Mouse (Mus musculus): ENCODE measurements around the gene Eng.

Gene Eng

DNA sequence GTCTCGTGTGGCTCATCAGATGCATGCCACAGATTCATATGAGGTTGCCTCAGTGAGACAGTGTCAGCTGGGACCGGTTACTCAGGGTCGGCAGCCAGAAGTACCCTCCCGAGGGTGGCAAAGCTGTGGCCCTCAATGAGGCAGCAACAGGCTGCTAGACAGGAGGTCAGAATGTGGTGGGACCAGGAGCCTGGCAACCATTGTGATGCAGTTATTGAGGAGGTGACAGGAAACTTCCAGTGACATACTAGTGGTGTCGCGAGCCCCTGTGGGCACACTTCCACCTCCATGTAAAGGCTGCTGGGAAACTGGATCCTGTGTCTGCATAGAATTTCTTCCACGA, 24.9 kb upstream of the Eng start, which contains the start of gene Ak1:
Gene Ak1 (plus strand): TSS at position 242 of the 343 bp plus-strand sequence.
- no peak for DNase-seq (ENCODE audit: low read depth, low spot score)

DNA sequence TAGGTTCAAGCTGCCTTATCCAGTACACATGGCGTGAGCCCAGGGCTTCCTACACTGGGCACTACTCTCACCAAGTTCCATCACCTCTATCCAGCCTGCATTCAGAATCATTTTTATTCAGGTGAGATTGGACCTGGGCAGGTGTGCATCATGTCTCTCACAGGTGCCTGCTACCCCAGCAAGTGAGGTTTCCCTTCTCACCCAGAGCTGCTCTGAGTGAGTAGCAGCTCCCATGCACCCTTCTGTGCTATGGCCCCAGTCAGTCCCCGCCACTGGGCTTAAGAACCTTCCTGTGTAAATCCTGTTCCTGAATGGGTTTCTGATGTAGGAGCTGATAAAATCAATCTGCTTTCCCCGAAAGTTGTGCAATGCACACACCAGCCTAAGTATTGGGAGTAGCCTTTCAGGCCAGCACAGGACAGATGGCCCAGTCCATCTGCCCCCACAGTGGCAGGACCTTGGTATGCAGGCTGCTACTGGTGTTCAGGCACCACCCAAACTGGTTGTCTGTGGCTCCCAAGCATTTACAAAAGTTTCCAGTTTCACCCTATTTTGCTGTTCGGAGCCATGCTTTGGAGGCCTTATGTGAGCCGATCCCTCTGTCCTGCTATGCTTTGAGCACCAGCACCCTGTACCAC, 22.2 kb upstream of the Eng start:
- DNase-seq (ENCODE audit: low read depth, low spot score), result no peak

DNA sequence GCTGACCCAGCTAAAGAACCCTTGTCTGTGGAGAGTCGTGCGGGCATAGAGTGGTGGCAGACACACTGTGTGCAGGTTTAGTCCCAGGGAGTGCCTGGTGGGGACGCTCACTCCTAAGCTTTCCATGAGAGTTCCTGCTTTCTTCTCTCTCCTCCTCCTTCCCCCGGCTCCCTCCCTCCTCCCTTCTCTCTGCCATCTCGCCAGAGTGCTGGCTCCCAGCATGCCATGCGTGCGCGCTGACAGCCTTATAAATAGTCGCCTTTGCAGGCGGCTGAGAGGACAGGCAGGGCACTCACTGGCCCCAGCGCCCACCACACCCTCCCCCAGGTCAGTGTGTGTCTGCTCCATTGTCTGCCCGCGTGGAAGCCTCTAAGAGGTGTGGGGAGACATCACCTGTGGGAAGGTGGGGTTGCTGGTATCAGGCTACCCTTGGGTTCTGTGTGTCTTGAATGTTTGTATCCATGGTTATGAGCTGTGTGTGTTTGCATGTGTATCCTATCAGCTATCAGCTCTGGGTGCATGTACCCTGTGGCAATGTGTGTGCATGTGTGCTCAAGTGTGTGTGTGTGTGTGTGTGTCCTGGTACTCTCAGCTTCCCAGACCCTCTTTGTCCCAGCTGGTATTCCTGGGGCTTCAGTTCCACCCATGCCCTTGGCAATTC, 21.1 kb upstream of the Eng start:
- peak; percentile 91 for DNase-seq (ENCODE audit: low read depth, low spot score)

DNA sequence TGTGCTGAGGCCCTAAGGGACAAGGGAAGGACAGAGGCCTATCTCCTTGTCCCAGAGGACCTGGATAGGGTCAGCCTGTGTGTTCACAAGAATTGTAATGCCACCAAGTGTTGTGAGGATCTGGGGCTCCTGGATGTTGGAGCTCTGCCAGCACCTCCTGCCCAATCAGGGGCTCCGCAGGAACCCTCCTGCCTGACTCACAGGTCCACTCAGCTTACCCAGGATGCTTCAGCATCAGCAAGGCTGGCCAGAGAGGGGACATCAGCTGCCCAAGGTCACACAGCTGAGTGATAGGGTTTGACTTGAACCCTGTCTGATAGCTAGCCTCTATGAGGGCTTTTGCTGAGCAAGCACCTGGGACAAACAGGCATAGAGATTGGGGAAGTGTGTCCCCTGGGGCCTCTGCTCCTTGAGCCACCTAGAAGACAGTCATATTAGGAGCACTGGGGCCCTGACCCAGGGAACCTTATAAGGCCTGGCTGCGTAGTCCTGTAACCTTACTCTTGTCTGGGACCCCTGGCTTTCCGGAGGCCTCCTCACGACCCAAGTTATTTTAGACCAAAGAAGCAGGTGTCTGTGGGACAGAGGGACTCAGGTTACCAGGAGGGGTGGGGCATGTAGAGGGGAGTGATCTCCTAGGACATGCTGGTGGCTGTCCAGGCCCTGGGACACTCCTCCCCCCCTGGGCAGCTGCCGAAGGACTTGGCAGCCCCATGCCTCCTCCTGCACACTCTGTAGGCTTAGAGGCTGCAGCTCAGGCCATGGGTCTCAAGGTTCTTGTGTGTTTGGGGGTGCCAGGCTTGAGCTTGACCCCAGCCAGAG, 20.3 kb upstream of the Eng start:
- peak; percentile 66 for DNase-seq (ENCODE audit: low read depth, low spot score)

DNA sequence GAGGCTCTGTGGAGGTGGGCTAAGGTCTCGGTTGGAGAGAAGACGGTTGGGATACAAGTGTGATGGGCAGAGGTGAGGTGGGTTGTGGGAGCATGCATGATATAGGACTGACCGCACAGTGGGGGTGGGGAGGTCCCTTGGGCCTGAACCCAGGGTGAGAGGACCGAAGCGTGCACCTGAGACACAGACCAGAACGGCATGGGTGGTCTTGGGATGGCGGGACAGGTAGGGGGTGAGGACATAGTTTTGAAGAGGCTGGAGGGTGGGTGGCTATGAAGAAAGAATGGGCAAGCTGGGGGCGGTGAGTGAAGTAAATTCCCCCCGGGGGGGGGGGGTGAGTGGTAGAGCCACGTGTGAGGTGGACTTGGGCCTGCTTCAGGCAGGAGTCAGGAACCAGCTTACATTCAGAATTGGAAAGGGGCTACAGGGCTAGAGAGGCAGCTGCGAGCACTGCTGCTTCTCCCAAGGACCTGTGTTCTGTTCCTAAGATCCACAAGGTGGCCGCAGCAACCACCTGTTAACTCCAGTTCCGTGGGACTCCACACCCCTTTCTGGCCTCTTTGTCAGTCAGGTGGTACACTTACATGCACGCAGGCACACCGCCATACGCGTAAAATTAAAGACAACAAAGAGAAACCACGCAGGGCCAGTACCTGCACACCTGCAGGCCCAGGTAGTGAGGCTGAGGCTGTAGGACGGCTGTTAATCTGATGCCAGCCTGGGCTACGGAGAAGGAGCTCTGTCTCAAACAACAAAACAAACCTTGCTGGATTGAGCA, 18.9 kb upstream of the Eng start:
- DNase-seq (ENCODE audit: low read depth, low spot score), result no peak

DNA sequence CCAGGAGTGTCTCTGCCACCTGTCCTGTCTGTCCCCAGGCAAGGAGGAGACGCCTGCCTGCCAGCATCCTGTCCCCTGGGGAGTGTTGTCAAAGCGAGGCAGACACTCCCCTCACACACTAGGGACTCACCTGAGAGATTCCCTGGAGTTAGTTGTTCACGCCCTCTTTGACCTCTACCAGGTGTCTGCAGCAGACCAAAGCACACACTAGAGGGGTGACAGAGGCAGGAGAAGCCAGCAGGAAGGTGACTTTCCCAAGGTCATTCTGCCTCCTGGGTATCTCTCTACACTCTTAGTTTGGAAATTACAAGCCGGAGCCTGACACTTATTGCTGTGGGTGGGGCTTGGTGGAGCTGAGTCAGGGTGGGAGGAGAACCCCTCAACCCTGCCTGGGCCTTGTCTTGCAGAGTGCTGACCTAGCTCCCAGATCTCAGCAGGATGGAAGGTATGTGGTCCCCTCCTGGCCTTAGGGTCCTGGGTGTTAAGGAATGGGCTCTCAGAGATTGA, 18.3 kb upstream of the Eng start:
- no peak for DNase-seq (ENCODE audit: low read depth, low spot score)

DNA sequence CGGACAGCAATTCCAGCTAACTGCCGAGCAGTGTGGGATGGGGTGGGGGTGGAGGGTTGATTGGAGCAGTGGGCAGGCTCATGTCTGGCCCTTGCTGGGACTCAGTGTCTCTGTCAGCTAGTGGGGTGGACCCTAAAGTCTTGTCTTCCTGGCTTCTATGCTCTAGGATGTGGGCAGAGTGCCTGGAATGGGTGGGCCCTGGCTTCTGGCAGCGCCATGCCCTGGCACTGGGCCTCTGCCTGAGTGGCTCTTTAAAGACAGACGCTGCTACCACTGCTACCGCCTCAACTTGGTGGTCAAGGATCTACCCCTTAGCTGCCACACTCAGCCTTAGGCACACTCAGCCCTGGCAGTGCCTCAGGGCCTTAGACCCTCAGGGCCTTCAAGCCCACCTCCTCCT, 17.7 kb upstream of the Eng start:
- DNase-seq (ENCODE audit: low read depth, low spot score), result no peak

DNA sequence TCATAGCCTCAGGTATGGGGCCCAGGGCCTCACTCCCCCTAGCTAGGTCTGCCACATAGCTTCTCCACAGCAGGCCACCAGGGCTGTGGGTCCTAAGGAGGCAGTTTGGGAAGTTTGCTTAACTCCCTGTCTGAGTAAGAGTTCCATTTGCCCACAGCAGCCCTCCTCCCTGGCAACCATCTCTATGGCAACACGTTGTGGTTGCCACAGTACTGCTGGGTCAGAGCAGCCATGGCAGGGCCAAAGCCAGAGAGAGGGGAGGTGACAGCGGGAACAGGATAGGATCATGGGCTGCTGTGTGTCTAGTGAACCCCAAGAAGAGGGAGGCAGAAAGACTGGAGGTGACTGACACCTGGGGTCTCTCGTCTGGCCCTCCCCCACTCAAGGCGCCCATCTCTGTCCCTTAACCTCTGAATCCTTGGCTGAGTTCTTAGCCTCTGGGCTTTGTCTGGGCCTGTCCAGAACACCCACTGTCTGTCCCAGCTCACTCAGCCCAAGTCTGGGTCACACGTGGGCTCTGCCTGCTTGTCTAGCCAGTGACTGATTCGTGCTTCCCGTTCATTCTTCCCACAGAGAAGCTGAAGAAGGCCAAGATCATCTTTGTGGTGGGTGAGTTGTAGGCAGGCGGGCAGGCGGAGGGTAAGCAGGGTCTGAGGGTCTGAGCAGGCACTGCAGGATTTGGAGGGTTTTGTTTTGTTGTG, 17.0 kb upstream of the Eng start:
- DNase-seq (ENCODE audit: low read depth, low spot score), result no peak

DNA sequence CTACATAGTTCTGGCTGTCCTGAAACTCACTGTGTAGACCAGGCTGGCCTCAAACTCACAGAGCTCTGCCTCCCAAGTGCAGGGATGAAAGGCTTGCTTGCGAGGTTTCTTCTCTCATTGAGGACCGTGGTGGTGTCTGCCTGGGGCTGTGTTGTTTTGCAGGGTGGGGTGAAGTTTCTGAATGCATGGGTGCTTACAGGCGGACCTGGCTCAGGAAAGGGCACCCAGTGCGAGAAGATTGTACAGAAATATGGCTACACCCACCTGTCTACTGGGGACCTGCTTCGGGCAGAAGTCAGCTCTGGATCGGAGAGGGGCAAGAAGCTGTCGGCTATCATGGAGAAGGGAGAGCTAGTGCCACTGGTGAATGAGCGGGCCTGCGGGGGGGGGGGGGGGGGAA, 16.4 kb upstream of the Eng start:
- DNase-seq (ENCODE audit: low read depth, low spot score), result no peak

DNA sequence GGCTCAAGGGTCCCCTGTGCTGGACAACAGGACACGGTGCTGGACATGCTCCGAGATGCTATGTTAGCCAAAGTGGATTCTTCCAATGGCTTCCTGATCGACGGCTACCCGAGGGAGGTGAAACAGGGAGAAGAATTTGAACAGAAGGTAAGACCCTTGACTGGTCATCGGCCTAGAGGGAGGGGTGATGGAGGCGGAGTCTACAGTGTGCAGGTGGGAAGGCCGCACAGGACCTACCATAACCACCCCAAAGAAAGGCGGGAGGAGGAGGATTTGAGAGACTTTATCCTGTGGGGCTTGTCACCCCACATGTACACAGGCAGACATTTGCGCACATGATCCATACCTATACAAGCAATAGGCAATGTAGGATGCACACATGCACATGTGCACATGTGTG, 15.3 kb upstream of the Eng start:
- no peak for DNase-seq (ENCODE audit: low read depth, low spot score)

DNA sequence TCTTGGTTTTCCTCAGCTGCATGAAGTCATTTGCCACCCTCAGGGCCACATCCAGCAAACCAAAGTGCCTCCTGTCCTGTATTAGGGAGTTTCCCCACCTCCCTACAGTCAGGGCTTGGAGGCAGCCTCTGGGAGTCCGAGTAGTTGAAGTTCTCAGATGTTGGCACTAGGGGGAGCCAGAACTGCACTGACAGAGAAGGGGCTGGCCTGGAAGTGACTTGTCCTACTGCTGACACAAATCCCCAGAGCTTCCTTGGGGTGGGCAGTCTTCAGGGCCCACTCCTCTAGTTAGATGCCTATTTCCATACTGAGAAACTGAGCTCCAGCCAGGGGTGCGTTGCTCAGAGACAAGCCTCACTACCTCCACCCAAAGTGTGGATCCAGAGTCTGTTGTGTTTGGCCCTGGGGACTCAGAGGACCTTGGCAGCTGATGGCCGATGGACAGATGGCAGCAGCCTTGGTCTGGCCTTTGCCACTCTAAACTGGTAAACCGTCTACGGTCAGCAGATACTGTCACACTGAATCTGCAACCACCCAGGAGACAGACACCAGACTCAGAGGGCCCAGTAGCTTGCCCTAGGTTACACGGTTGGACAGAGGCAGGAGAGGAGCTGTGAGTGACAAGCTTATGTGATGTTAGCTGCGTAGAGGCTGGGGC, 14.5 kb upstream of the Eng start:
- DNase-seq (ENCODE audit: low read depth, low spot score), result no peak

DNA sequence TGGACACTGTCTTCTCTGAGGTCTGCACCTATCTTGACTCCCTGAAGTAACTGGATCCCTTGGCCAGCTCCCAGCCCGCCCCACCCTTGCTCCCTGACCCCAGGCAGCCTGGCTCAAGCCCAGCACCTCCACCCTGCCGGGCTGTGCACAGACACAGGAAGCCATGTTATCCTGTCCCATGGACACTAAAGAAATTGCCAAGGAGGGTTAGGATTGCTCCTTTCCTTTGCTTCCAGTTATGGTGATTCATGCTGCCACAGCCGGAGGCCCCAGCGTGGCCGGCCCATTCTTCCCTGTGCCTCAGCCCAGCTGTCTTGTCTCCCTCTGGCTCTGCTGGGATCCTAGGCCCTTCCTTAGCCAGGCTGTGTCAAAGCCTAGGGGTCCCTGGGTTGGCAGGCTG, 12.7 kb upstream of the Eng start:
- no peak for DNase-seq (ENCODE audit: low read depth, low spot score)

DNA sequence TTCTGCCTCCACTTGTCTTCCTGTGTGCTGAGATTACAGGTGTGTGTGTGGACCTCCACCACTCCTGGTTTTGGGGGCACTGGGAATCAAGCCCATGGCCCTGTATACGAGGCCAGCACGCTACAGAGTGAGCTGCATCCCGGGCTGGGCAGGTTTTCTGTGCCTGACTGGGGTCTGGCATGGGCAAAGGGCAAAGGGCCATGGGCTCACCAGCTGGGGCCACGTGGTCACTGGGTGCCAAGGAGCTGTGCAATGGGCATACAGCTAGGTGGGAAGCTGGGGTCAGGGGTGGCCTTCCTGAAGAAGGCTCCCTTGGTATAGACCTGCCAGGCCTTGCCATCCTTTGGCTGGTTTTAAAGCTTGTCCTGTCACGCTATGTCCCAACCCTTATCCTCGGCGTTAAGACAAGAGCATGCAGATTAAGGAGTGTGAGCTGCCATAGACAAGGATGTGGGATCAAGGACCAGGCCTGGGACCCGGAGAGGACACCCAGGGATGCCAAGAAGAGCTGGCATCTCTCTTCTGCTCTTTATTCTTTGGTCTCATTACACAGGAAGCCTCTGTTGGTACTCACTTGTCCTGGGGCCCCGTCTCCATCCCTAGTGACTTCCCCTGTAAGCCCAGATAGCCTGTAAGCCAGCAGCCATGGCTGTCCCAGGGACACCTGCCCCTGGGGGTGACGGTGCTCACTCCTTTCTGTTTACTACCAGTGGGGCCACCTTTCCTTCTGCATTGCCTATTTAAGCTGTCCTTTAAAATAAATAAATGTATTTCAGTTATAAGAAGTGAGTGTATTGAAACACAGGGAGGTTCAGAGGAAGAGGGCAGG, 11.9 kb upstream of the Eng start:
- DNase-seq (ENCODE audit: low read depth, low spot score), result no peak

DNA sequence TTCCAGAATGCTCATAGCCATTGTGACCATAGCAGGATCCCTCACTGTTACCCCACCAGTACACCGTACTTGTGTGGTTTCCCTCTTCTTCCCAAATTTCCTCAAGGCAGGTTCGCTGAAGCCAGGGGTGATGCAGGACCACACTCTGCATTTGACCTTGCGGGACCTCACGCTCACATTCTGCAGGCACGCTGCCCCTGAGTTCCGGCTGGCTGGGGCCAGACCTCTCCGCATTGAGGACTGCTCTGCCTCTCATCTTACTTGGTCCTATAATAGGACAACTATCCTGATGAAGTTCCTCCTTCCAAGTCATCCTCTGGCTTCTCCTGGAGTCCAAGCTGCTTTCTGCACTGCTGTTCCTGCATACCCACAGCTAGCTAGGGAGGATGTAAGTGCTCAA, 9.8 kb upstream of the Eng start:
- DNase-seq (ENCODE audit: low read depth, low spot score), result no peak

DNA sequence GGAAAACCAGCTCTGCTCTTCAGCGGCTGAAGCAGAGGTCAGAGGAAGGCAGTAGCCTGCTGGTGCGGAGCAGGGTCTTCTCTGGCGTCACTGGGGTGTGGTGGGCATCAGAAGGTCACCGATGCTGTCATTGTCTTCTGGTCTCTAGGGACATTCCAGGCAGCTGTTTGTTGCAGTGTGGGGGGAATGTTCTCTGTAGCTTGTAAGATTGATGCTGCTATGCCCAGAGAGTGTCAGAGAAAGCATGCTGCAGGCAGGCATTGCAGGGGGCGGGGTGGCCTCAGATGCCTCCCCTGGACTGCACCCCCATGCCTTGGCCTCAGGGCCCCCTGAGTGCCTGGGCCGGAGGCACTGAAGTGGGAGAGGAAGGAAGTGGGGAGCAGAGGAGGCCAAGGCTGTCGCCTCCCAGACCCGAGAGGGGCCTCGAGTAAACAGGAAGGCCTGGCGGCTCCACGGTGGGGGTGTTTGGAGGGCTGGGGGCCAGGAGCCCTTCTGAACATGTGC, 8.6 kb upstream of the Eng start:
- no peak for DNase-seq (ENCODE audit: low read depth, low spot score)

DNA sequence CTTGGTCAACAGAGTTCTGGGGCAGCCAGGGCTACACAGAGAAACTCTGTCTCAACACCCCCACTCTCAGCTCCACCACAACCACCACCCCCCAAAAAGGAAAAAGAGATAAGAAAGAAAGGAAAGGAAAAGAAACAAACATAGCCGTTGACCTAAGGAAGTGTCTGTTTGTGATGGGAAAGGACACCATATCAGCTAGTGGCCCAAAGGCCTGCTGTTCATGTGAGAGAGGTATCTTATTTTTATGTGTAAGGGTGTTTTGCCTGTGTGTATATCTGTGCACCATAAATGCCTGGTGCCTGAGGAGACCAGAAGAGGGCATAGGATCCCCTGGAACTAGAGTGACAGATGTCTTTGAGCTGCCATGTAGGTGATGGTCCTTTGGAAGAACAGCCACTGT, 6.8 kb upstream of the Eng start:
- no peak for DNase-seq (ENCODE audit: low read depth, low spot score)

DNA sequence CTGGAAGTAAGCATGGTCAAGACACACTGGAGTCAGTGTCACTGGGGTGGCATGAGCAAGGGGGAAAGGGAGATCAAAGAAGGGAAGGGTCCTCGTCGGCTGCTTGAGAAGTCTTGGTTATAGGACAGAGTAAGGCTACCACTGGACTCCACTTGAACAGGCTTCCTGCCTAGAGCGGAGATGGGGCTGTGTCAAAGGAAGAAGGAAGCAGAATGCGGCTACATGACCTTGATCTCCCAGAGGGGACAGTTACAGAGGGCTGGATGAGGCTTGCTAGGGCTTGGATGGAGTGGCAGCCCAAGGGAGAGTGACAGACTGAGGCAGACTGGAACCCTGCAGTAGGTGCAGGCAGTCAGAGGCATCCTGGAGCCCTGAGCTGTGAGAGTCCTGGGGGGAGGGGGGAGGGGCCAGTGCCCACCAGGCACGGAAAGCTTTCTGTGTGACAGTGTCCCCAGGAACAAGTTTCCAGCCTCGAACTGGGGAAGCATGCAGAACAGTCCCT, 5.8 kb upstream of the Eng start:
- DNase-seq (ENCODE audit: low read depth, low spot score), result no peak

DNA sequence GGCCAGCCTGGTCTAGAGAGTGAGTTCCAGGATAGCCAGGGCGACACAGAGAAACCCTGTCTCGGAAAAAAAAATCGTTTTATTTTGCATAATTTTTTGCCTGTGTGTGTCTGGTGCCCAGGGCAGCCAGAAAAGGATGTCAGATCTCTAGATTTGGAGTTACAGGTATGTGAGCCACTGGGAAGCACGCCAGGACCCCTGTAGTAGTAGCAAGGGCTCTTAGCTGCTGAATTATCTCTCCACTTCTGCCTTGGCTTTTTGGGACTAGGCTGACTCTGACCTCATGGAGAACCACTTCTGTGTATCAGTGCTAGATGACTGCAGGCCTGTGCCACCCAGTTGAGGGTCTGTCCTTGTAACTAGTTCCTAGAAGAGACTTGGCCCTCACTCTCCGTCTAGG, 4.6 kb upstream of the Eng start:
- no peak for DNase-seq (ENCODE audit: low read depth, low spot score)

DNA sequence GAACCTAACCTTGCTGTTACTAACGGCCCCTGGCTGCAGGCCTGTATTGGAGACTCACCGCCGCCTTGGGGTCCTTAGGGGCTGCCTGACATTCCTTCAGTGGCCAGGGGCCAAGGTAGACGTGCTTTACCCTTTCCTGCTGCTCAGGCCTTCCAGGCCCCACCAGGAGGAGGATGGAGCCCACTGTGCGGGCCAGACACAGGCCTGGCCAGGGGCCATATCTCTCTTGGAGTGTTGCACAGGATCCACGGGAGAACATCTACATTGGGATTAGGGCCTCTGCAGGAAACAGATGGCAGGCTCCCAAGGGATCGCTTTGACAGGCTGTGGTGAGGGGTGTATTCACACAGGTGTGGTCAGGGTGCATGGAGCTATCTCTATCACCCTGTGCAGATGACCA, 3.6 kb upstream of the Eng start:
- no peak for DNase-seq (ENCODE audit: low read depth, low spot score)

DNA sequence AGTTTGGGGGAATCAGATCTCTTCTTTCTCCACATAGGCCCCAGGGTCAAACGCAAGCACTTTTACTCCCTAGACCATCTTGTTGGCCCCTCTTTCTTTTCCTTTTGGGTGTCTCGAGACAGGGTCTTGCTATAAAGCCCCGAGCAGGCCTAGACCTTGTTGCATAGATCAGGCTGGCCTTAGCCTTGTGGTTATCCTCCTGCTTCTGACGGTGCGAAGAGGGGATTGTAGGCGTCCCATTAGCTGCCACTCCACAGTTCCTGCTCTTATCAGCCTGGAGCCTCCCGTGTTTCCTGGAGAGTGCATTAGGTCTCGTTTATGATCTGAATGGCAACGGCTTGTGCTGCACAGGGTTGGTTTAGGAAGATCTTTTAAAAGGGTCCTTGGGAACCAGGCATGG, 2.3 kb upstream of the Eng start:
- no peak for DNase-seq (ENCODE audit: low read depth, low spot score)

Data from telencephalon, adult 2 months (tissue).